Mouse (Mus musculus): Measurements from ENCODE around the gene Gm3448. TPM values are rescaled to one million over a fixed set of nuclear protein-coding genes. Genes with fewer than 3 reads are reported as not detected.
"Not testable (repeated sequence)": the region's sequence is repeated elsewhere in the genome, so short reads cannot be mapped to it uniquely, and the experiment has no call there.

The Gm3448 gene
- polyA plus RNA-seq, 1 experiment from 2014 or later, result 4.6 TPM

DNA sequence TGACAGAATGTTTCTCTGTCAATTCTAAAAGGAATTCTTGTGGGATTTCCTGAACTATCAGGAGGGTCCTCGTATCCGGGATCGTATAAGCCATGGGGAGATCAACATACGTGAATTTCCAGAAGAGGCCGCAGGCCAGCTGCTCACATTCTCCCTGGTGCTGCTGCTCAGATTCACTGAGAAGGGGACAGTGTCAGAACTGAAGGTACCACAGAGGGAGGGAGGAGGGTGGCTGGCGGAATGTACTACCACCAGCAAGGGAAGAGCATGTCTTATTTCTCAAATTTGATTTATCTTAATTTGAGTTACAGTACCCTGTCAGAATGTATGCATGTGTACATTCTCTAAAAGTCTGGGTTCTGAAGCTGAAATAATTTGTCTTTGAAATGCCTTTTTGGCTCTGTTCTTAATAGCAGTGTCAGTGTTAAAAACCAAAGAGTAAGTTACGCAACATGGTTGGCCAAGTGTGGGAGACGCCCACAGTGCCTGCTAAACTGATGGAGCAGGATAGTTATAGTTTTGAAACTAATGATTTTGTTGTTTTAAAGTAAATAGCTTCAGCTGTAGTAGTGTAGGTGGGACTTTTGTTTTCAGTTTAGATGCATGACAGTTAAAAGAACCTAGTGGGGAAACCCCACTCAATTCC, 12.0 kb upstream of the Gm3448 start:
- not testable (repeated sequence) for DNase-seq (ENCODE audit: low spot score, missing footprints); H3K4me2 ChIP-seq; H3K9ac ChIP-seq (ENCODE audit: low read length); H3K36me3 ChIP-seq (ENCODE audit: control insufficient read depth, insufficient read depth, low read length); H3K4me1 ChIP-seq (ENCODE audit: control insufficient read depth, insufficient read depth, low read length); ATAC-seq (ENCODE audit: low FRiP score); H3K27ac ChIP-seq (ENCODE audit: low read depth, low read length); H3K27me3 ChIP-seq (ENCODE audit: control insufficient read depth, insufficient read depth, low read length); H3K9me3 ChIP-seq (ENCODE audit: control insufficient read depth, low read length); H3K4me3 ChIP-seq (ENCODE audit: low read depth, low read length)
- WGBS, result 89% methylated on average over 5 of the region's 8 CpGs

DNA sequence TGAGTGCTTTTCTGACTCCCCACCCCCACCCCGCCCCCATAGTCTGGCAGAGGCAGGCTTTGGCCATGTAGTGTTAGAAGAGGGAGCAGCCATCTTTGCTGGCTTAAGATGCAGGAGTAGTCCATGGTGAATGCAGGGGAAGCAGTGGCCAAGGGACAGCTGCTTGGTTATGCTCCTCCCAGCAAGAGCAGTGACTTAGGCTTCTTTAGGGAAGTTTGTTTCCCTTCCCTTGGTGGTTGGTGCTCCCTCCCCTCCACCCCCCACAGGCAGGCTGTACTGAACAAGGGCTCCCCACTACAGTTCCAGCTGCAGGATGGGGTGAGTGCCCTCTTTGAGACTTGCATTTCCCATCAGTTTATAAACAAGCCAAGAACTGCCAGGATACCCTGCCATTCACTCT, 11.4 kb upstream of the Gm3448 start:
- not testable (repeated sequence) for DNase-seq (ENCODE audit: low spot score, missing footprints)

DNA sequence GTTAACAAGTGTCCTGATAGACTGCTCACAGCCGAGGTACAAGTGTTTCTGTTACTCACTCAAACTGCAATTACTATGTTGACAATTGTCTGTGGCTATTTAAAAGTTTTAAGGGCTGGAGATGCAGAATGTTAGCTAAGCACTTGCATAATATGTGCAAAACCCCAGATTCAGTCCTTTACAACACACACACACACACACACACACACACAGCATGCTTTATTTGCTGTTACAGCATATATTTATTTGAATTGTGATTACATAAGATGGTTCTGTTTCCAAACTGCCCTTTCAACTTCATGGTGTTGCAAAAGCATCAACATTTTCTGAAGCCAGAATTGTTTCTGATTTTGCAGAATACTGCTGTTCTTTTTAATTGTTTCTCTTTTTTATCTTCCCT, 9.0 kb upstream of the Gm3448 start:
- H3K4me2 ChIP-seq; H3K4me1 ChIP-seq (ENCODE audit: control insufficient read depth, insufficient read depth, low read length); ATAC-seq (ENCODE audit: low FRiP score); DNase-seq (ENCODE audit: low spot score, missing footprints); H3K27ac ChIP-seq (ENCODE audit: low read depth, low read length); H3K9ac ChIP-seq (ENCODE audit: low read length); H3K9me3 ChIP-seq (ENCODE audit: control insufficient read depth, low read length); H3K4me3 ChIP-seq (ENCODE audit: low read depth, low read length); H3K36me3 ChIP-seq (ENCODE audit: control insufficient read depth, insufficient read depth, low read length); H3K27me3 ChIP-seq (ENCODE audit: control insufficient read depth, insufficient read depth, low read length): not testable (repeated sequence)
- no CpG with 5 or more reads among the region's 1 CpGs for WGBS

More for the DNA sequence above, 11.4 kb upstream of the Gm3448 start:
- not testable (repeated sequence) for ATAC-seq (ENCODE audit: low FRiP score); H3K36me3 ChIP-seq (ENCODE audit: control insufficient read depth, insufficient read depth, low read length); H3K4me1 ChIP-seq (ENCODE audit: control insufficient read depth, insufficient read depth, low read length); H3K4me3 ChIP-seq (ENCODE audit: low read depth, low read length); H3K27me3 ChIP-seq (ENCODE audit: control insufficient read depth, insufficient read depth, low read length); H3K9ac ChIP-seq (ENCODE audit: low read length); H3K4me2 ChIP-seq; H3K9me3 ChIP-seq (ENCODE audit: control insufficient read depth, low read length); H3K27ac ChIP-seq (ENCODE audit: low read depth, low read length)
- 86% methylated on average over 1 of the region's 1 CpGs for WGBS

- H3K27ac ChIP-seq (ENCODE audit: low read depth, low read length); H3K27me3 ChIP-seq (ENCODE audit: control insufficient read depth, insufficient read depth, low read length); ATAC-seq (ENCODE audit: low FRiP score); H3K9ac ChIP-seq (ENCODE audit: low read length); DNase-seq (ENCODE audit: low spot score, missing footprints); H3K4me1 ChIP-seq (ENCODE audit: control insufficient read depth, insufficient read depth, low read length); H3K4me2 ChIP-seq; H3K4me3 ChIP-seq (ENCODE audit: low read depth, low read length); H3K9me3 ChIP-seq (ENCODE audit: control insufficient read depth, low read length); H3K36me3 ChIP-seq (ENCODE audit: control insufficient read depth, insufficient read depth, low read length): not testable (repeated sequence)
- WGBS, result no CpG with 5 or more reads among the region's 3 CpGs
These were observed 882 bp downstream of the Gm3448 start for GRCm38 (mm10) chr17:15040455-15040854.

- H3K36me3 ChIP-seq (ENCODE audit: control insufficient read depth, insufficient read depth, low read length); ATAC-seq (ENCODE audit: low FRiP score); H3K9ac ChIP-seq (ENCODE audit: low read length); H3K27ac ChIP-seq (ENCODE audit: low read depth, low read length); H3K27me3 ChIP-seq (ENCODE audit: control insufficient read depth, insufficient read depth, low read length); H3K4me3 ChIP-seq (ENCODE audit: low read depth, low read length); DNase-seq (ENCODE audit: low spot score, missing footprints); H3K4me2 ChIP-seq; H3K9me3 ChIP-seq (ENCODE audit: control insufficient read depth, low read length); H3K4me1 ChIP-seq (ENCODE audit: control insufficient read depth, insufficient read depth, low read length): not testable (repeated sequence)
- WGBS, result no CpG with 5 or more reads among the region's 4 CpGs
These were observed 9.9 kb downstream of the Gm3448 start for GRCm38 (mm10) chr17:15031414-15031813.

DNA sequence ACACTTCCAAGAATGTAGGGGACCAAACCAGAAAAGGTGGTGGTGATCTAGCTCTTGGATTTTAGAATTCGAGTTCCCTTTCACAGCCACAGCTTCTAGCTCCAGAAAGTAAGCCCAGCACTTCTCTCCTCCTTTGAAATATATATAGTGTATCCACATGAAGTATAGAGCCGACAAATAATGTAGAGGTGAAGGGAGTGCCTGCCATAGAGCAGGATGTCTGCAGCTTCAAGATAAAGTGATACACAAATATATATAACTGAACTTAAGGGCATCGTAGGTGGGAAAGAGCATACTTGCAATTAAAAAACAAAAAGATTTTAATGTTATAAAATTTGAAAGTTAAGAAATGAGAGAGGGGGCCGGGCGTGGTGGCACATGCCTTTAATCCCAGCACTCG, 15.8 kb downstream of the Gm3448 start:
- H3K36me3 ChIP-seq (ENCODE audit: control insufficient read depth, insufficient read depth, low read length); H3K9ac ChIP-seq (ENCODE audit: low read length); H3K9me3 ChIP-seq (ENCODE audit: control insufficient read depth, low read length); H3K27ac ChIP-seq (ENCODE audit: low read depth, low read length); H3K4me1 ChIP-seq (ENCODE audit: control insufficient read depth, insufficient read depth, low read length); H3K27me3 ChIP-seq (ENCODE audit: control insufficient read depth, insufficient read depth, low read length); H3K4me2 ChIP-seq; ATAC-seq (ENCODE audit: low FRiP score); H3K4me3 ChIP-seq (ENCODE audit: low read depth, low read length); DNase-seq (ENCODE audit: low spot score, missing footprints): not testable (repeated sequence)
- no CpG with 5 or more reads among the region's 6 CpGs for whole genome bisulfite sequencing

- H3K9ac ChIP-seq (ENCODE audit: low read length); H3K4me2 ChIP-seq; H3K27ac ChIP-seq (ENCODE audit: low read depth, low read length); H3K36me3 ChIP-seq (ENCODE audit: control insufficient read depth, insufficient read depth, low read length); H3K4me1 ChIP-seq (ENCODE audit: control insufficient read depth, insufficient read depth, low read length); H3K27me3 ChIP-seq (ENCODE audit: control insufficient read depth, insufficient read depth, low read length); H3K4me3 ChIP-seq (ENCODE audit: low read depth, low read length); DNase-seq (ENCODE audit: low spot score, missing footprints); H3K9me3 ChIP-seq (ENCODE audit: control insufficient read depth, low read length): not testable (repeated sequence)
- WGBS, result no CpG with 5 or more reads among the region's 48 CpGs
- peak; percentile 92 for ATAC-seq (ENCODE audit: low FRiP score)
These were observed 16.7 kb downstream of the Gm3448 start for GRCm38 (mm10) chr17:15024502-15025193.

DNA sequence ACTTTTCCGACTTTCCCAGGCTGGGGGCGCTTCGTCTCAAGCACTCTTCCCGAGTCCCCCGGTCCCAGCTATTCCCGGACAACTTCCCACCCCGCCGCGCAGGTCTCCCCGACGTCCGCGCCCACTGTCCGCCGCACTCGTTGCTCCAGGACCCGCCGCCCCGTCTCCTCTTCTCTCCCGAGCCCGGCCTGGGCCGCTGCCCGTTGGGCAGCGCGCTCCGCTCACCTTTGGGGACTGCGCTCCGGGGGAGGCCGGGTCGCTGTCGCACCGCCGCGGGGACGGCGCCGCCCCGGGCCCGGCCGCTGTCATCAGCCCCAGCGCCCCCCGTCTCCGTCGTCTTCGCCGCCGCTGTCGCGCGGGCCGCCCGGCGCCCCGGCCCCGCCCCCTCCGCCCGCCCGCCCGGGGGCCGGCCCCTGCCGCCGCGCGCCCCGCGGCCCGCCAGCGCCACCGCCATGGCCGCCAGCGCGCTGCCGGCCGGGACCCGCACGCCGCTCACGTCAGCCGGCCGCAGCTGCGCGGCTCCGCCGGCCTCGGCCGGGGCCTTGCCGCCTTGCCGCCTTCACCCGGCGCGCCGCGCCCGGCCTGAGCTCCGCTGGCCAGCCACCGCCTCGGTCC, 17.4 kb downstream of the Gm3448 start:
- not testable (repeated sequence) for H3K27me3 ChIP-seq (ENCODE audit: control insufficient read depth, insufficient read depth, low read length); H3K4me3 ChIP-seq (ENCODE audit: low read depth, low read length); H3K27ac ChIP-seq (ENCODE audit: low read depth, low read length); H3K9me3 ChIP-seq (ENCODE audit: control insufficient read depth, low read length); DNase-seq (ENCODE audit: low spot score, missing footprints); H3K4me2 ChIP-seq; H3K36me3 ChIP-seq (ENCODE audit: control insufficient read depth, insufficient read depth, low read length); H3K4me1 ChIP-seq (ENCODE audit: control insufficient read depth, insufficient read depth, low read length); H3K9ac ChIP-seq (ENCODE audit: low read length)
- WGBS, result no CpG with 5 or more reads among the region's 97 CpGs
- ATAC-seq (ENCODE audit: low FRiP score), result peak; percentile 86

GRCm38 (mm10) chr17:15021503-15022220, 19.7 kb downstream of the Gm3448 start:
- H3K36me3 ChIP-seq (ENCODE audit: control insufficient read depth, insufficient read depth, low read length); H3K9me3 ChIP-seq (ENCODE audit: control insufficient read depth, low read length); H3K4me2 ChIP-seq; DNase-seq (ENCODE audit: low spot score, missing footprints); H3K4me3 ChIP-seq (ENCODE audit: low read depth, low read length); ATAC-seq (ENCODE audit: low FRiP score); H3K27me3 ChIP-seq (ENCODE audit: control insufficient read depth, insufficient read depth, low read length); H3K4me1 ChIP-seq (ENCODE audit: control insufficient read depth, insufficient read depth, low read length); H3K9ac ChIP-seq (ENCODE audit: low read length); H3K27ac ChIP-seq (ENCODE audit: low read depth, low read length): not testable (repeated sequence)
- 87% methylated on average over 3 of the region's 3 CpGs for WGBS
